Mouse (Mus musculus): ENCODE measurements around the gene Kcnip3.

- TF ChIP-seq CTCF (IDR thresholded peaks at IDR 0.05; ENCODE audit: low read depth) = no peak
- no peak for TF ChIP-seq EP300 (optimal IDR thresholded peaks at IDR 0.05)
Measured at GRCm38 (mm10) chr2:127519308-127519707, 2.6 kb downstream of the Kcnip3 start.
